Mouse (Mus musculus) layer of hippocampus, adult 8-10 months (tissue): ENCODE data around the gene Lrrc4. TPM values are rescaled to one million over a fixed set of nuclear protein-coding genes. Genes with fewer than 3 reads are reported as not detected.
A peak's percentile ranks its signal among the peaks of the same experiment; 100 is the strongest.

Experiments used
- DNase-seq, 2 experiments: peaks; one replicate each; pipeline ENCODE4 v3.0.0; 2022; ENCODE audit warnings: low spot score in 2 of 2
- total RNA-seq, 4 experiments: library from RNA; stranded (reverse); gene quantifications; 2 replicates each; pipeline ENCODE4 v1.2.4; 2022

Gene Lrrc4
- total RNA-seq, 4 experiments from 2014 or later, result 89.1 to 97.1 (median 91.5) TPM

- no peak for DNase-seq
Measured at GRCm38 (mm10) chr6:28733884-28734647, 97.5 kb downstream of the Lrrc4 start.

DNA sequence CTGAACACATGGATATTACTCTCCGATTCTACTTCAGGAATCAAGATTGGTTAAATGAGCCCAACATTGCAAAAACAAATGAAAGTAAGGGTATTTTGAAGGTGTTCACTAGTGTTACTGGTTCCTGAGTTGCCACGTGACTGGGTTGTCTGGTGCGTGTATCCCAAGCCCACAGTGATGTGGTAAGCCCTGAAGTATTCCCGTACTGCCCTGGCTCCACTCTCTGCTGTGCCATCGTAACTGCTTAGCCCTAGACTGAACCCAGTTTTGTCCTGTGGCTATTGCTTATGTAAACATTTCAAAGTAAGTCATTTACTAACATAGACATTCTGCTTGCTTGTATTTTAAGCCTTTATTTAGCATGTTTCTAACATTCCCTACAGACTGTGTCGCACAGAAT is 100.3 kb downstream of the Lrrc4 start:
- no peak for DNase-seq

- DNase-seq, result no peak
Measured at GRCm38 (mm10) chr6:28729649-28730048, 101.9 kb downstream of the Lrrc4 start.

- DNase-seq, result no peak
Measured at GRCm38 (mm10) chr6:28729236-28729635, 102.3 kb downstream of the Lrrc4 start.

GRCm38 (mm10) chr6:28724776-28725175 is 106.8 kb downstream of the Lrrc4 start:
- no peak for DNase-seq

DNA sequence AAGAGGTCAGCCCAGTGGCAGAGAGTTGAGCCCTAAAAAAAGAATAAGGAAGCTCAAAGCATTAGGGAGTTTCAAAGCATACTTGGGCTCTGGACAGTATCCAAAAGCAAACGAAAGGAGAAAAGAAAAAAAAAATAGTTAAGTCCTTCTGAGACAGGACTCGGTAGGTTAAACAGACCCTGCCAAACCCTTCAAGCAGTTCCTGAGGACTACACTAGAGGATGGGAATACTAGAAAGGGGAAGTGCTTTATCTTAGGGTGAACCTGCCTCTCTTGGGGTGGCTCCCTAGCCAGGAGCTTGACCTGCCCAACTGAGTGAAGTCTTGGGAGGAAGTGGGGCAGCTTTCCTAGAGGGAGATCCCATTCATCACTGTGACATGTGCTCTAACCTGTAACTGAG is 108.5 kb downstream of the Lrrc4 start:
- no peak for DNase-seq

DNA sequence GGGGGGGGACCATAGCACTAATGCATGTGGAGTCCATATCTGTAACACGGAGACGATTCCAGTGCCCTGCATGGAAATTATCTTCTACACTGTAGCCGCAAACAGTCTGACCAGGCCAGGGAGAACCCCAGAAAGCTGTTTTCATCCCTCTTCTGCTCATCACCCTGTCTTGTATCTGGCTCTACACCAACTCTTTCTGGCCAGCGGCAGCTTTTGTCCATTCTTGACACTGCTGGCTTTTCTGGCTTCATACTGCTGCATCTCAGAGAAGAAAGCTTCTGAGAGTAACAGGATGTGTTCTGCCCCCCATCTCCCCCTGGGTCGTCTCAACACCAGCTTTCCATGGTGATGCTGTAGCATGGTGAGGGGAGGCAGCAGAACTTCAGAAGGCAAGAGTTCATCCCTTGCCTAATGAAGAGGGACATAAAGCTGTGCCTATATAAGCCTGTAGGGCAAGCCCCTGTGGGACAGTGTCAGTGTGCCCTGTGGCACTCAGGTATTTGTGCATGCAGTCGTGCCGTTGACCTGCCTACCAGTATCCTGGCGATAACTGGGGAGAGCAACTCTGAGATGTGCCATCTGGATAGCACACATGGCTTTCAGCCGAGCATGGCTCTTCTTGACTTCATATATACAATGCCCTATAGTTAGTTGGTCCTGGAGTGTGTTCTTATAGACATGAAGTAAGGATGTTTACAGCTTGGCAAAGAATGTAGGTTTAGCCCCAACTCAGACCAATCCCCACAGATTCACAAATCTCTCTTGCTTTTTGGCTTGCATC is 111.0 kb downstream of the Lrrc4 start:
- no peak for DNase-seq

DNA sequence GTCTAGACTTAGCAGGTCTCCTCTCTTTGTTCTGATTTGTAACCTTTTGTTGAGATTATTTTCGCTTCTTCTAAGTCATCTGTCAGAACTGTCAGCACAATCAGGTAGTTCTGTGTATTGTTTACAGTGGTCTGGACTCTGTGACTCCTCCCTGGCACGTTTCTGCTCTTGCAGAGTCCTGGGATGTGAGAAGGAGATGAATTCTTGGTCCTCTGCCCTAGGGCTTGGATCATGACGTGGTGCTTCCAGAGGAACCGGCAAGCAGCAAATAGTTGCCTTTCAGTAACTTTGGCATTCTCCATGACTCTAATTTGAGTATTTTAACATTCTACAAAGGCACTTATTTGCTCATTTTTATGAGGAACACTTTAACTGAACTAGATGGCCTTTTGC is 113.7 kb downstream of the Lrrc4 start:
- no peak for DNase-seq

GRCm38 (mm10) chr6:28717203-28717844 is 114.2 kb downstream of the Lrrc4 start:
- no peak for DNase-seq

DNA sequence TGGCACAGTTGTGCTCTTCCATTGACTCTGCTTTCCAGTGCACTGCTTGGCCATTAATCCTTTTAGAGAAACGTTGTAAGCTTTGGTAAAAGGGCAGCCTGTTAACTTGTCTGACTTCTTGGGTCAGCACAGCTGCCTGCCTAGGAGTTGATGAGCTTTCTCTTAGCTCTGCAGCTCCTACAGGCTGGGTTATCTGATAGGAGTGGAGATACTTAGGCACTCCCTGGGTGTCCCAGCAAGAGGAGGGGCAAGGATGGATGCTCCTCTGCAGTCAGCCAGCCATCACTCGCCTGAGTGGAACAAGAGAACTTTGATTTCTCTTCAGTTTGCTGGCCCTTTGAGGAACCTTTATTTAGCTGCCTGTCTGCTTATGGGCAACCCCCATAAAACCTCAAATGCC is 121.5 kb downstream of the Lrrc4 start:
- DNase-seq, result no peak

DNA sequence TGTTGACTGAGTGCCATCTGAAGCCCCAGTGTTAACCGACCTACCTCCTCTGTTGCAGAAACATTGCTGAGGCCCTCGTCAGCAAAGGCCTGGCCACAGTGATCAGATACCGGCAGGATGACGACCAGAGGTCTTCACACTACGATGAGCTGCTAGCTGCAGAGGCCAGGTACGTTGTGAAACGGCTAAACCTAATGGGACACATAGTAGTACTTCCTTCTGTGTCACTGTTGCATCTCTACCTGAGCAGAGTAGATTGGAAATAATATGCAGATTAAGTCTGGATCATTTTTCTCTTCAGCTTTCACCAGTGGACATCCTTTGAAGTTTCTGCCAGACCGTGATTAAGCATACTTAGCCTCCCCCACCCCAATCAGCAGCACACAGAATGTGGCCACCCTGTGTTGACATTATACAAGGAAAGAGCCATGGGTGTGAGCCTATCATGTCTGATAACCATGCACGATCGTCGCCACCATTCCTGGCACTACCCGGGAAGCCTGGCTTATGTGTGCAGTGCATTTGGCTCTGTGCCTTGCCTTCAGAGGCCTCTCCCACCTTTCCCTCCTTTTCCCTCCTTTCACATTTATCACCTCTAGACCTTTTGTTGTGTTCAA is 124.5 kb downstream of the Lrrc4 start:
- no peak for DNase-seq

DNA sequence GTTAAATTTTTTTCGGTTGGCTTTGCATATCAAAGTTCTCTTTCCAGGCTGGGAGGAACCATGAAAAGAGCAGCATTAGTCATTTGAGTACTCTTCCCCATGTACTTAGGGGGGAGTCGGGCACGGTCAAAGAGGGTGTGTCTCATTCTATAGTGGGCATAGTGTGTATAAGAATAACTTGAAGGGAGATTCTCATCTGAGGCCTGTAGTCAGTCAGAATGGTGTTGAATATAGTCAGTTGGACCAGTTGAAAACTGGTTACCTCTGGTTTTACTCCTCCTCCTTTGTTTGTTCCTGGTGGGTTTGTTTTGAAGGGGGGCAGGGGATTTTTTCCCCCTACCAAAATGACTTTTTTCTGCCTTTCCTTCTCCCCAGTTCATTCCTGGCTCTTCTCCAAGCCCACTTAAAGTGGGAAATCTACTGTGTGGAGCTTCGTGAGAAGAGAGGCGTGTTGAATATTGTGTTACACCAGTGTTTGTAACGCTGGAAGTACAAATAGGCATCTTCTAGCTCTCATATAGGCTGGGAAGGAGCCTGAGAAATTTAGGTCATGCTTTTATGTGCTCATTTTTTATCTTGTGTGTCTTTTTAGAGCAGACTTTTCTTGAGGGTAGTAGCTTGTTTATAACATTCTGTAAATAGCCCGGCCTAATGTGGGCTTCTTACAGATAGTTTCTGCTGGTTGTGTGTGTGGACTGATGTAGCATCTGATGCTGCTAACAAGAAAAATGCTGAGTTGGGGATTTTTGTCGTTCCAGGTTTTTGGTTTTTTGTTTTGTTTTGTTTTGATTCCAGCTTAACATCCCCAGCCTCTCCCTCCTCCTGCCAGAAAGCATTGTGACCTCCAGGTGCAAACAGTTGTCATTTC is 125.2 kb downstream of the Lrrc4 start:
- DNase-seq, result no peak

- peak; percentile 64 to 85 for DNase-seq
Measured at GRCm38 (mm10) chr6:28705384-28706107, 126.0 kb downstream of the Lrrc4 start.

GRCm38 (mm10) chr6:28704612-28705011 is 126.9 kb downstream of the Lrrc4 start:
- no peak for DNase-seq

GRCm38 (mm10) chr6:28697214-28697613 is 134.3 kb downstream of the Lrrc4 start:
- DNase-seq, result no peak

- no peak for DNase-seq
Measured at GRCm38 (mm10) chr6:28692659-28693058, 138.9 kb downstream of the Lrrc4 start.

DNA sequence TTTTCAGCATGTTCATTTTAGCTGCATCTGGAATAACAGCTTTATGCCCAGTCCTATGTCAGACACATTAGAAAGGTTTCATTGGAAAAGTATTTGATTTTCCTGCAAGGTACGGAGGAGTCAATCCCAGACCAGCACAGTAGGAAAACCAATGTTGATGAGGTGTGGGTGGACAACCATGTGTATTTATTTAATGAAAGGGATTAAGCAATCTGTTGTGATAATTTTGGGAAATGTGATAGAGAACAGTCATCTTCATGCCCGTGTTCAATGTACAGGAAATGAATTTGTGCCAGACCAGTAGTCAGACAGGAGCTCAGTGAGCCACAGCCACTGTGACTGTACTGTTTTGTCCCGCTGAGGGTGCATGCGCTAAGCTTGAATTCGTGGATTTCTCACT is 143.8 kb downstream of the Lrrc4 start:
- DNase-seq, result no peak

- DNase-seq, result no peak
Measured at GRCm38 (mm10) chr6:28685745-28686144, 145.8 kb downstream of the Lrrc4 start.

DNA sequence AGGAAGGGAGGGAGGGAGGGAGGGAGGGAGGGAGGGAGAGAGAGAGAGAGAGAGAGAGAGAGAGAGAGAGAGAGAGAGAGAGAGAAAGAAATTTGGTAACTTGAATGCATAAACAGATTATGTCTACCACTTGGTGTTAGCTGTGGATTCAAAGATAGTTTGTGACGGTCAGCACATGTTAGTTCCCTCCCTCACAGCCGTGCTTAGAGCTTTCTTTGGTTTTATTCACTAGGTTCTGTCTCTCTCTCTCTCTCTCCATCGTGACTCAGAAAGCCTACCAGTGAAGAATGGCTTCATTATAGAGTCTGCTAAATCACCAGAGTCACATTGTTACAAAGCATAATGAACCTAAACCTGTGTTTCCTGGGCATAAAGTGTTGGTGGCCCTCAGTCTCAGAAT is 146.5 kb downstream of the Lrrc4 start:
- no peak for DNase-seq
